Mouse (Mus musculus) testis, adult 2 months (tissue): ENCODE data around the gene Slc22a1. TPM values are rescaled to one million over a fixed set of nuclear protein-coding genes. Genes with fewer than 3 reads are reported as not detected.

Experiments used
- H3K27ac ChIP-seq: fragments of 200-500 bp; 2 replicates; pipeline ENCODE4 v1.5.1; 2012; ENCODE audit warnings: low read depth, low read length; ENCODE audit not compliant: control insufficient read depth, insufficient read depth
- H3K27me3 ChIP-seq: fragments of 200-500 bp; 2 replicates; pipeline ENCODE4 v1.6.1; 2012; ENCODE audit warnings: mild to moderate bottlenecking, low read length, moderate library complexity; ENCODE audit not compliant: control insufficient read depth, insufficient read depth
- H3K36me3 ChIP-seq: fragments of 200-500 bp; 2 replicates; pipeline ENCODE4 v1.6.1; 2012; ENCODE audit warnings: mild to moderate bottlenecking, low read length; ENCODE audit not compliant: control insufficient read depth, insufficient read depth
- H3K4me1 ChIP-seq: fragments of 200-500 bp; 2 replicates; pipeline ENCODE4 v1.6.1; 2012; ENCODE audit warnings: low read length; ENCODE audit not compliant: control insufficient read depth, insufficient read depth
- H3K4me3 ChIP-seq: fragments of 200-500 bp; 2 replicates; pipeline ENCODE4 v1.5.1; 2012; ENCODE audit warnings: low read depth, mild to moderate bottlenecking, low read length, moderate library complexity, mixed read lengths; ENCODE audit not compliant: control insufficient read depth
- CTCF ChIP-seq: fragments of 200-500 bp; IDR thresholded peaks from 2 replicates; pipeline ENCODE4 v1.5.1; 2012; ENCODE audit warnings: low read depth, mild to moderate bottlenecking, inconsistent platforms, low read length, moderate library complexity; ENCODE audit not compliant: control insufficient read depth, insufficient read depth, insufficient replicate concordance
- POLR2A ChIP-seq: fragments of 200-500 bp; IDR thresholded peaks from 2 replicates; pipeline ENCODE4 v1.6.1; 2012; ENCODE audit warnings: low read depth, mild to moderate bottlenecking, inconsistent platforms, low read length, moderate library complexity; ENCODE audit not compliant: control insufficient read depth
- polyA plus RNA-seq: library from polyadenylated mRNA; depleted of rRNA; stranded (reverse); fragments of >200 nt; gene quantifications from 2 replicates; pipeline ENCODE4 v1.2.3, GENCODE M21; 2012

The Slc22a1 gene
- polyA plus RNA-seq, 1 experiment: not detected

- TF ChIP-seq CTCF (no peak), POLR2A (no peak)
- Histone ChIP-seq H3K4me1 (no peaks in the 10 kb centered on the region), H3K27ac (no peak overlapping the region), H3K27me3 (no peaks in the 10 kb centered on the region), H3K36me3 (no peaks in the 10 kb centered on the region), H3K4me3 (no peak overlapping the region)
Observed at GRCm38 (mm10) chr17:12668478-12669362, 6.9 kb downstream of the Slc22a1 start.

DNA sequence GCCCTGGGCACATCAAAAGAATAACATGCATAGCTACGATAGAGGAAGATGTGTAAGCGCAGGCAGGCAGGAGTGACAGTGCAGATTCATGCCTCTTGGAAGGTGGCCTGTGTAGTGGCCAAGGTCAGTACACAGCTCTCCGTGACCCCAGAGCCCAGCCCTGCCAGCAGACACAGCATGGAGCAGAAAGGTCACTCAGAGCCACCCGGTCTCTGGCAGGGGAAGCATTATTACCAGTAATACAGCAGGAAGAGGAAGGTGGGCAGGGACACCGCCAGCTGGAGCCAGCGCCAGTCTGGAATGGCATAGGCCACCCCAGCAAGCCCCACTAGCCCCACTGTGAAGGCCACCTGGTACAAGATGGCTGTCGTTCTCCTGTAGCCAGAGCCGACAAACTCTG is 11.5 kb downstream of the Slc22a1 start:
- no peaks in the 10 kb centered on the region for H3K4me1 ChIP-seq
- no peak overlapping the region for H3K27ac ChIP-seq
- no peak overlapping the region for H3K4me3 ChIP-seq
- TF ChIP-seq POLR2A (no peak), CTCF (no peak)
- H3K27me3 ChIP-seq: no peaks in the 10 kb centered on the region
- no peaks in the 10 kb centered on the region for H3K36me3 ChIP-seq

GRCm38 (mm10) chr17:12660572-12661260 is 14.9 kb downstream of the Slc22a1 start:
- Histone ChIP-seq H3K36me3 (no peaks in the 10 kb centered on the region), H3K4me1 (no peaks in the 10 kb centered on the region), H3K4me3 (no peak overlapping the region), H3K27ac (no peak overlapping the region), H3K27me3 (no peaks in the 10 kb centered on the region)
- peak; percentile 25; the same call in 1 of the 2 replicates for TF ChIP-seq CTCF
- TF ChIP-seq POLR2A: no peak

DNA sequence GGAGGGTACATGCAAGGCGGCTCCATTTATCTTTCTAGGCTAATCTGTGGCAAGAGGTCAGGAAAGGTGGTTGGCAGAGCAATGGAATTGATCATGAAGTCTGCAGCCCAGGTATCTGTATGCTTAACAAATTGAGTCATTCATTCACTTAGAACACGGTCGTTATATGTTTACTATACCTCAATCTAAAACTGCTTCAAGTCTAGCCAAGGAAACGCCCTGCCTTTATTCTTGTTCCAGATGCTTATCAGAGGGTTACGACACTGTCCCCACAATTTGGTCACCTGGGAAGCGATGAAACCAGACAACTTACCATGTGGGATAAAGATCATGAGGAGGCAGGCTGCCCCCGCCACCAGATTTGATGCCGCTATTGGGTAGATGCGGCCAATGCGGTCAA is 16.4 kb downstream of the Slc22a1 start:
- TF ChIP-seq CTCF: no peak
- TF ChIP-seq POLR2A: no peak
- H3K27ac ChIP-seq: no peak overlapping the region
- no peaks in the 10 kb centered on the region for H3K4me1 ChIP-seq
- H3K4me3 ChIP-seq: no peak overlapping the region
- H3K36me3 ChIP-seq: no peaks in the 10 kb centered on the region
- no peaks in the 10 kb centered on the region for H3K27me3 ChIP-seq

GRCm38 (mm10) chr17:12658784-12659183 is 16.8 kb downstream of the Slc22a1 start:
- no peaks in the 10 kb centered on the region for H3K36me3 ChIP-seq
- no peaks in the 10 kb centered on the region for H3K4me1 ChIP-seq
- no peaks in the 10 kb centered on the region for H3K27me3 ChIP-seq
- no peak overlapping the region for H3K4me3 ChIP-seq
- H3K27ac ChIP-seq: no peak overlapping the region
- TF ChIP-seq POLR2A (no peak), CTCF (no peak)

GRCm38 (mm10) chr17:12655826-12656225 is 19.8 kb downstream of the Slc22a1 start:
- Histone ChIP-seq H3K36me3 (no peaks in the 10 kb centered on the region), H3K27me3 (no peaks in the 10 kb centered on the region), H3K27ac (no peak overlapping the region), H3K4me3 (no peak overlapping the region), H3K4me1 (no peaks in the 10 kb centered on the region)
- TF ChIP-seq POLR2A: no peak
- no peak for TF ChIP-seq CTCF

GRCm38 (mm10) chr17:12654061-12654460 is 21.6 kb downstream of the Slc22a1 start:
- H3K27ac ChIP-seq: no peak overlapping the region
- no peaks in the 10 kb centered on the region for H3K36me3 ChIP-seq
- no peaks in the 10 kb centered on the region for H3K27me3 ChIP-seq
- H3K4me3 ChIP-seq: no peak overlapping the region
- TF ChIP-seq CTCF (no peak), POLR2A (no peak)
- no peaks in the 10 kb centered on the region for H3K4me1 ChIP-seq
